Mouse (Mus musculus): ENCODE measurements around the gene Acap1.

Acap1 gene

GRCm38 (mm10) chr11:69837952-69838713 lies 57.2 kb downstream of the Acap1 start, which contains the start of gene Tmem256:
Gene Tmem256 (plus strand): TSS chr11:69838514.
- peak; percentile 90 to 91 for DNase-seq (ENCODE audit: low read depth in 1 of 2, low spot score in 2 of 2)

DNA sequence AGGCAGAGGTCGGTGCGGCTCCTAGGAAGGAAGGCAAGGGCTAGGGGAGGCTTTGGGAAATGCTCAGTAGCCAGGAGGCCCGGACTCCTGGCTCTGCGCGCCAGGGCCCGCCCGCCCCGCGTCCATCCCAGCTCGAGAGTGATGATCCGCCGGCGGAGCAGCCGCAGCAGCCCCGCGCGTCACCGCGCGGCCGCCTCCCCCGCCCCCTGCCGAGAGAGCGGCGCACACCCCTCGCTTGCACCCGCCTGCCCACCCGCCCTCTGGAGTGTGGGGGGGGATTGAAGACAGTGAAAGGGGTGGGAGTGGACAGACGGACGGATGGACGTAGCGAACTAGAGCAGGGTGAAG lies 57.8 kb downstream of the Acap1 start, which contains the start of gene Nlgn2:
TSS of gene Nlgn2 (minus strand) at position 181 of the 348 bp plus-strand sequence.
- no peak for DNase-seq (ENCODE audit: low read depth in 1 of 2, low spot score in 2 of 2)

- no peak for DNase-seq (ENCODE audit: low read depth in 1 of 2, low spot score in 2 of 2)
Observed at GRCm38 (mm10) chr11:69836703-69837576, 58.4 kb downstream of the Acap1 start.

GRCm38 (mm10) chr11:69835966-69836335 lies 59.4 kb downstream of the Acap1 start:
- DNase-seq (ENCODE audit: low read depth in 1 of 2, low spot score in 2 of 2), result no peak

DNA sequence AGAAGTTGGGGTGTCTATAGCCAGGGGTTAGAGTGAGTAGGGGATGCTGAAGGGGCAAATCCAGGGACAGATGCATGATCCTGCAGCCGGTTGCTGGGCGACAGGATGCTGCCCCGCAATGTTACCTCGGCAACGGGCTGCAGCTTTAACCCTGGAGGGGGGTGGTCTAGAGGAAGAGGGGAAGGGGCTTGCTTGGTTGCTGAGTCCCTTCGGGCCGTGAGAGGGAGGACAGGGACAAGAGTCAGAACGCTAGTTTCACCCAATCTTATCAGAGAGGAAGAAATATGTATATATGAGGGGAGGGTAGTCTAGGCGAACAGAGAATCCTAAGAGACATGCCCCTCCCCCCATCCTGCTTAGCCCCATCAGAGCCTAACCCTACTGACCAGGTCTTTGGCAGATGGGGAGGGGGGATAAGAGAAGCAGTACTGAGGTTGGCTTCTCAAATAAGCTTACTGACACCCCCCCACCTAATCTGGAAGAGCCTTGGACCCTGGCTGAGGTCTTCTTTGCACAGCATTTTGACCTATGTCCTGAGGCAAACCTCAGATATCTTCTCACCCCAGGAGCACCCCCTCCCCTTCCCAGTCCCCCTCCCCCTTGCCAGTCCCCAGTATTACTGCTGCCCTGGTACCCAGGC lies 59.9 kb downstream of the Acap1 start:
- no peak for DNase-seq (ENCODE audit: low read depth in 1 of 2, low spot score in 2 of 2)

- no peak for DNase-seq (ENCODE audit: low read depth in 1 of 2, low spot score in 2 of 2)
Observed at GRCm38 (mm10) chr11:69834001-69834549, 61.3 kb downstream of the Acap1 start.

DNA sequence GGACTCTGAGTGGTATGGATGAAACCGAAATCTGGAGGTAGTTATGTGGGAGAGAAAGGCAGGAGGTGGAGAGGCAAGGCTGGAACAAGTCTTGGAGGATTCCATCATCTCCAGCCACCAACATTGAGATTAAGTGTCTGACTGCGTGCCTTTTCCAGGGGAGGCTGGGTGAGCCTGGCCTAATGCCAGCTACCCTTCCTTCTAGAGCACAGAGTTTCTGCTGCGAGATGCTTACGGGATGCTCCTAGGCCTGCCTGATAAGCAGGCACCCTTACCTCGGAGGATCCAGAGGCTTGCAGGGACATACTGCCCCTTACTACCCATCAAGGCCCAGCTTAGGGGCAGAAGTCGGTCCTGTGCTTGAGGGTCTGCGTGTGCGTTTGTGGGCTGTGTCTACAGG lies 61.8 kb downstream of the Acap1 start:
- no peak for DNase-seq (ENCODE audit: low read depth in 1 of 2, low spot score in 2 of 2)
